Mouse (Mus musculus): Measurements from ENCODE around the gene Il27ra. TPM values are rescaled to one million over a fixed set of nuclear protein-coding genes. Genes with fewer than 3 reads are reported as not detected.
"Not testable (repeated sequence)": the region's sequence is repeated elsewhere in the genome, so short reads cannot be mapped to it uniquely, and the experiment has no call there.

Gene Il27ra
- total RNA-seq, 4 experiments from 2014 or later: 1.5 to 2.7 (median 1.8) TPM

DNA sequence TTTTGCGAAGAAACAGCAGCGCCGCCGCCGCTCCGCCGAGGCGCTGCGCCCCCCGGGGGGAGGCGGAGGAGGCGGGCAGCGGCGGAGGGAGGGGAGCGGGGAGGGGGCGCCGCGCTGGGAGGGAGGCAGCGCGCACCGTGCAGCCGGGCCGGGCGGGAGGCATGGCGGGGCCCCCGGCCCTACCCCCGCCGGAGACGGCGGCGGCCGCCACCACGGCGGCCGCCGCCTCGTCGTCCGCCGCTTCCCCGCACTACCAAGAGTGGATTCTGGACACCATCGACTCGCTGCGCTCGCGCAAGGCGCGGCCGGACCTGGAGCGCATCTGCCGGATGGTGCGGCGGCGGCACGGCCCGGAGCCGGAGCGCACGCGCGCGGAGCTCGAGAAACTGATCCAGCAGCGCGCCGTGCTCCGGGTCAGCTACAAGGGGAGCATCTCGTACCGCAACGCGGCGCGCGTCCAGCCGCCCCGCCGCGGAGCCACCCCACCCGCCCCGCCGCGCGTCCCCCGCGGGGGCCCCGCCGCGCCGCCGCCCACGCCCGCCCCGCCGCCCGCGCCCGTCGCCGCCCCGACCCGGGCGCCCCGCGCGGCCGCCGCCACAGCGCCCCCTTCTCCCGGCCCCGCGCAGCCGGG, 44.8 kb downstream of the Il27ra start, which contains the start of gene Samd1:
Samd1 (plus strand) TSS at position 162 of the 631 bp plus-strand sequence.
- no peak for DNase-seq (ENCODE audit: low spot score in 2 of 2)

- DNase-seq (ENCODE audit: low spot score in 2 of 2): peak; percentile 66 to 73
Measured at GRCm38 (mm10) chr8:83996567-83997505, 45.6 kb downstream of the Il27ra start.

- DNase-seq (ENCODE audit: low spot score in 2 of 2): no peak
Measured at GRCm38 (mm10) chr8:83995973-83996372, 46.4 kb downstream of the Il27ra start.

GRCm38 (mm10) chr8:83994030-83994429, 48.4 kb downstream of the Il27ra start:
- DNase-seq (ENCODE audit: low spot score in 2 of 2): no peak

- no peak for DNase-seq (ENCODE audit: low spot score in 2 of 2)
Measured at GRCm38 (mm10) chr8:83992488-83992887, 49.9 kb downstream of the Il27ra start.

GRCm38 (mm10) chr8:83990170-83990569, 52.2 kb downstream of the Il27ra start:
- DNase-seq (ENCODE audit: low spot score in 2 of 2): no peak

- DNase-seq (ENCODE audit: low spot score in 2 of 2): no peak
Measured at GRCm38 (mm10) chr8:83989243-83989642, 53.1 kb downstream of the Il27ra start.

- DNase-seq (ENCODE audit: low spot score in 2 of 2): not testable (repeated sequence)
Measured at GRCm38 (mm10) chr8:83983222-83983621, 59.2 kb downstream of the Il27ra start.

DNA sequence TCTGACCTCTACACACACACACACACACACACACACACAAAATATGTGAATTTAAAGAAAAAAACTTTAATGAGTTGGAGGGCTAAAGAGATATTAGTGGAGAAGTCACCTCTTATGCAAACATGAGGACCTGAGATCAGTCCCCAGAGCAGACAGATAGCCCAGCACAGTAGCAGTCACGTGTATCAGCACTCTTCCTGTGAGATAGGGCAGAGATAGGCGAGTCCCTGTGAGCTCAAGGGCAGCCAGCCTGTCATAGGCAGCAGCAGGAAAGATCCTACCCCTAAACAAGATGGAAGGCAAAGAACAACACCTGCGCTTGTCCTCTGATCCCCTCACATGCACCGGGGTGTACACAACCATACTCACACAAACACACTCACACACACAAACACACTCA, 59.9 kb downstream of the Il27ra start:
- DNase-seq (ENCODE audit: low spot score in 2 of 2): no peak

GRCm38 (mm10) chr8:83981533-83981932, 60.9 kb downstream of the Il27ra start:
- DNase-seq (ENCODE audit: low spot score in 2 of 2): no peak

DNA sequence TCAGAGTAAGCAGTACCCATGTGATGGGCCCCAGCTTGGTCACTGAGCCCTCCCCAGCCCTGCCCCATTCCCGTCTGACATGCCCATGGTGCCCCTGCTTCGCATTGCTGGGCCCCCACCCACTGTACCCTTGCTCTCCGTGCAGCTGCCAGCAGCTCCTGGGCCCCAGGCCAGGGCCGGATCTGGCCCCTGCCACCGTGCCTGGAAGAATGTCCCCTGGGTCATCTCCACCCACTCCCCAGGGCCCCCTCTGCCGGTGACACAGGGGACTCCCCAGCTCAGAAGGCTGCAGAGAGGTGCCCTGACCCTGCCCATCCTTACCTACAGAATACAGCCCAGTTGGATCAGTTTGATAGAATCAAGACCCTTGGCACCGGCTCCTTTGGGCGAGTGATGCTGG, 61.5 kb downstream of the Il27ra start:
- no peak for DNase-seq (ENCODE audit: low spot score in 2 of 2)

Small RNAs within 50 kb of the gene (microRNA-seq; reads per million reads assigned to microRNA genes)
- gene Mir1199 (0.64 to 0.76 reads per million in 2 experiments), gene Mir709 (0 reads per million in 2 experiments), gene Mir8111 (7.3 to 8.3 reads per million in 2 experiments)

Other genes with a start within 250 kb of the Il27ra start
- gene Adgrl1, start 142.5 kb downstream of the Il27ra start, total RNA-seq (2022): 100 to 1,000 TPM; 287 to 307 (median 299) TPM
- 1 to 10 TPM in 1 of 4 experiments, under 1 TPM in 3; 0.22 to 1.1 (median 0.66) TPM for gene Gm10644, start 87.4 kb downstream of the Il27ra start, total RNA-seq (2022)
- gene Asf1b, start 87.1 kb downstream of the Il27ra start, total RNA-seq (2022): 1 to 10 TPM in 1 of 4 experiments, under 1 TPM in 3; 0.63 to 1.1 (median 0.75) TPM
- gene Prkaca, start 69.6 kb downstream of the Il27ra start, total RNA-seq (2022): 100 to 1,000 TPM; 246 to 260 (median 252) TPM
- gene Samd1, start 44.9 kb downstream of the Il27ra start, total RNA-seq (2022): 10 to 100 TPM; 37.6 to 42.8 (median 40.0) TPM
- under 1 TPM in 1 of 4 experiments, not detected in 3; 0.39 TPM for gene 1700067K01Rik, start 41.1 kb downstream of the Il27ra start, total RNA-seq (2022)
- gene 2210011C24Rik, start 30.4 kb downstream of the Il27ra start, total RNA-seq (2022): 1 to 10 TPM; 1.0 to 2.3 (median 1.5) TPM
- gene Palm3, start 21.1 kb downstream of the Il27ra start, total RNA-seq (2022): 1 to 10 TPM; 3.3 to 5.0 (median 4.2) TPM
- not detected for gene Rln3, start 2.4 kb upstream of the Il27ra start, total RNA-seq (2022)
- 1 to 10 TPM; 3.4 to 7.1 (median 5.4) TPM for gene Gm10643, start 22.5 kb upstream of the Il27ra start, total RNA-seq (2022)
- 10 to 100 TPM; 24.6 to 34.1 (median 28.3) TPM for gene Rfx1, start 24.2 kb upstream of the Il27ra start, total RNA-seq (2022)
- 10 to 100 TPM; 18.9 to 21.6 (median 19.3) TPM for gene Dcaf15, start 62.2 kb upstream of the Il27ra start, total RNA-seq (2022)
- gene Podnl1, start 83.4 kb upstream of the Il27ra start, total RNA-seq (2022): not detected
- gene Cc2d1a, start 105.3 kb upstream of the Il27ra start, total RNA-seq (2022): 10 to 100 TPM; 54.1 to 61.7 (median 57.8) TPM
- gene 4930432K21Rik, start 105.4 kb upstream of the Il27ra start, total RNA-seq (2022): 1 to 10 TPM; 2.1 to 3.5 (median 2.6) TPM
- 1 to 10 TPM; 1.0 to 3.7 (median 2.8) TPM for gene Nanos3, start 142.6 kb upstream of the Il27ra start, total RNA-seq (2022)
- 10 to 100 TPM; 15.1 to 17.6 (median 16.6) TPM for gene Zswim4, start 194.5 kb upstream of the Il27ra start, total RNA-seq (2022)
- gene D8Ertd738e, start 207.1 kb upstream of the Il27ra start, total RNA-seq (2022): 100 to 1,000 TPM in 2 of 4 experiments, 10 to 100 TPM in 2; 94.5 to 137 (median 106) TPM
- 10 to 100 TPM; 17.8 to 25.8 (median 20.0) TPM for gene Mri1, start 214.7 kb upstream of the Il27ra start, total RNA-seq (2022)
- gene Ccdc130, start 227.8 kb upstream of the Il27ra start, total RNA-seq (2022): 10 to 100 TPM; 22.7 to 30.9 (median 27.0) TPM